ENCODE assay signal across 8 mouse cellular contexts in genomic region chr4:53825821-53826605, GRCm38 (mm10). TPM values are rescaled to one million over a fixed set of nuclear protein-coding genes. Genes with fewer than 3 reads are reported as not detected.
DNase-seq lines count a peak whose midpoint lies in the region; ATAC-seq and TF ChIP-seq lines count a peak whose summit lies in the region.

TSS of gene Tmem38b (plus strand) at chr4:53826045.

- H3K9me3 ChIP-seq in heart, embryonic 11.5 days (replicated peaks; ENCODE audit: control insufficient read depth, low read length) = no peaks in the 10 kb centered on the region
- H3K9me3 ChIP-seq in kidney, embryonic 16.5 days (ENCODE audit: low read length) = no peaks in the 10 kb centered on the region
- H3K9me3 ChIP-seq in liver, embryonic 13.5 days (replicated peaks) = no peaks in the 10 kb centered on the region
- H3K9me3 ChIP-seq in stomach, embryonic 14.5 days (ENCODE audit: control insufficient read depth, low read depth, low read length) = no peaks in the 10 kb centered on the region

- no peaks in the 10 kb centered on the region for H3K27me3 ChIP-seq in C2C12 (ENCODE audit: control insufficient read depth, insufficient read depth, insufficient read length)
- H3K27me3 ChIP-seq in heart, embryonic 11.5 days (ENCODE audit: control insufficient read depth, insufficient read depth, low read length) = no peaks in the 10 kb centered on the region
- no peaks in the 10 kb centered on the region for H3K27me3 ChIP-seq in kidney, embryonic 16.5 days (ENCODE audit: insufficient read depth, low read length)
- H3K27me3 ChIP-seq in liver, embryonic 13.5 days = no peaks in the 10 kb centered on the region
- no peaks in the 10 kb centered on the region for H3K27me3 ChIP-seq in stomach, embryonic 14.5 days (ENCODE audit: control insufficient read depth, insufficient read depth, low read length)

- peak within 1 kb of the TSS; percentile 82 for H3K4me2 ChIP-seq in heart, embryonic 11.5 days
- peak within 1 kb of the TSS; percentile 85 for H3K4me2 ChIP-seq in kidney, embryonic 16.5 days (replicated peaks; ENCODE audit: low read depth, low read length)
- peak within 1 kb of the TSS; percentile 94 for H3K4me2 ChIP-seq in liver, embryonic 13.5 days
- peak within 1 kb of the TSS; percentile 71 for H3K4me2 ChIP-seq in stomach, embryonic 14.5 days (replicated peaks; ENCODE audit: low read depth, low read length)

- no peak within 1 kb of the TSS for H3K27ac ChIP-seq in embryonic fibroblast, embryonic 13.5 days (ENCODE audit: insufficient read depth, low read length)
- no peak within 1 kb of the TSS for H3K27ac ChIP-seq in heart, embryonic 11.5 days (ENCODE audit: low read depth, low read length)
- H3K27ac ChIP-seq in kidney, embryonic 16.5 days (ENCODE audit: low read length) = peak within 1 kb of the TSS; percentile 43; the same call in 1 of the 2 replicates
- peak within 1 kb of the TSS; percentile 39; the same call in 1 of the 2 replicates for H3K27ac ChIP-seq in liver, embryonic 13.5 days
- no peak within 1 kb of the TSS for H3K27ac ChIP-seq in stomach, embryonic 14.5 days (ENCODE audit: low read length)

- H3K4me1 ChIP-seq in embryonic fibroblast, embryonic 13.5 days (ENCODE audit: control insufficient read depth, insufficient read depth, low read length) = no peaks in the 10 kb centered on the region; the same call in 1 of the 2 replicates
- H3K4me1 ChIP-seq in heart, embryonic 11.5 days (ENCODE audit: control insufficient read depth, insufficient read depth, low read length) = no peaks in the 10 kb centered on the region
- H3K4me1 ChIP-seq in kidney, embryonic 16.5 days (ENCODE audit: insufficient read depth, low read length) = peaks cover 10% of the 10 kb centered on the region
- H3K4me1 ChIP-seq in liver, embryonic 13.5 days (replicated peaks) = peaks cover 16% of the 10 kb centered on the region
- peaks cover 5% of the 10 kb centered on the region; the same call in 1 of the 2 replicates for H3K4me1 ChIP-seq in stomach, embryonic 14.5 days (ENCODE audit: control insufficient read depth, insufficient read depth, low read length)

- no peaks in the 10 kb centered on the region for H3K79me3 ChIP-seq in C2C12 (ENCODE audit: low read depth)

- WGBS in heart, embryonic 11.5 days (ENCODE audit: insufficient replicate concordance) = under 1% methylated on average over 55 of the region's 55 CpGs
- WGBS in kidney, embryonic 16.5 days = under 1% methylated on average over 47 of the region's 55 CpGs
- 1% methylated on average over 55 of the region's 55 CpGs for WGBS in liver, embryonic 13.5 days (ENCODE audit: insufficient replicate concordance)
- WGBS in stomach, embryonic 14.5 days = under 1% methylated on average over 55 of the region's 55 CpGs

- H3K9ac ChIP-seq in heart, embryonic 11.5 days (ENCODE audit: low read depth, low read length) = peak within 1 kb of the TSS; percentile 75
- peak within 1 kb of the TSS; percentile 83 for H3K9ac ChIP-seq in kidney, embryonic 16.5 days (replicated peaks; ENCODE audit: low read length)
- peak within 1 kb of the TSS; percentile 78 for H3K9ac ChIP-seq in liver, embryonic 13.5 days
- peak within 1 kb of the TSS; percentile 58 for H3K9ac ChIP-seq in stomach, embryonic 14.5 days (replicated peaks; ENCODE audit: low read depth, low read length)

- H3K79me2 ChIP-seq in C2C12 (ENCODE audit: control insufficient read depth, insufficient read depth) = no peaks in the 10 kb centered on the region

- peak; percentile 90 for ATAC-seq in heart, embryonic 11.5 days (replicated peaks; ENCODE audit: insufficient number of reproducible peaks, low FRiP score, low TSS enrichment)
- ATAC-seq in kidney, embryonic 16.5 days (ENCODE audit: low FRiP score, low TSS enrichment) = peak; percentile 94
- ATAC-seq in liver, embryonic 13.5 days (ENCODE audit: low read depth) = peak; percentile 89
- peak; percentile 87 for ATAC-seq in stomach, embryonic 14.5 days (ENCODE audit: insufficient number of reproducible peaks, insufficient read depth, low FRiP score, low read depth)

- peak; percentile 57 for TF ChIP-seq POLR2A in embryonic fibroblast, embryonic 13.5 days (IDR thresholded peaks at IDR 0.05; ENCODE audit: low read depth, low read length)

- DNase-seq in brain, adult 2 months (ENCODE audit: low read depth, low spot score) = peak; percentile 80
- peak; percentile 38 for DNase-seq in liver, embryonic 13.5 days
- peak; percentile 53 to 72 for DNase-seq in natural killer cell, adult 2 months (ENCODE audit: low spot score in 2 of 2)

- H3K4me3 ChIP-seq in C2C12 (ENCODE audit: insufficient read depth, poor library complexity, severe bottlenecking) = peak within 1 kb of the TSS; percentile 69
- H3K4me3 ChIP-seq in embryonic fibroblast, embryonic 13.5 days (ENCODE audit: insufficient read depth, low read length) = peak within 1 kb of the TSS; percentile 72
- peak within 1 kb of the TSS; percentile 85 for H3K4me3 ChIP-seq in heart, embryonic 11.5 days (ENCODE audit: low read depth, low read length)
- peak within 1 kb of the TSS; percentile 96 for H3K4me3 ChIP-seq in kidney, embryonic 16.5 days (ENCODE audit: low read length)
- peak within 1 kb of the TSS; percentile 79 for H3K4me3 ChIP-seq in liver, embryonic 13.5 days (replicated peaks)
- peak within 1 kb of the TSS; percentile 88 for H3K4me3 ChIP-seq in stomach, embryonic 14.5 days (ENCODE audit: low read depth, low read length)

- peak within 1 kb of the TSS; percentile 90 for H3ac ChIP-seq in C2C12 (ENCODE audit: control insufficient read depth, insufficient read length, low read depth)

- TF ChIP-seq CTCF in C2C12 (IDR thresholded peaks at IDR 0.05; ENCODE audit: control insufficient read depth, insufficient read depth, insufficient read length) = no peak
- TF ChIP-seq CTCF in embryonic fibroblast, embryonic 13.5 days (IDR thresholded peaks at IDR 0.05; ENCODE audit: borderline replicate concordance, insufficient read depth, low read length) = no peak

- no peaks in the 10 kb centered on the region for H3K36me3 ChIP-seq in C2C12 (ENCODE audit: control insufficient read depth, insufficient read depth)
- H3K36me3 ChIP-seq in heart, embryonic 11.5 days (ENCODE audit: control insufficient read depth, insufficient read depth, low read length) = no peaks in the 10 kb centered on the region
- no peaks in the 10 kb centered on the region for H3K36me3 ChIP-seq in kidney, embryonic 16.5 days (ENCODE audit: insufficient read depth, low read length)
- H3K36me3 ChIP-seq in liver, embryonic 13.5 days = no peaks in the 10 kb centered on the region
- no peaks in the 10 kb centered on the region for H3K36me3 ChIP-seq in stomach, embryonic 14.5 days (ENCODE audit: control insufficient read depth, insufficient read depth, low read length)

TF ChIP-seq in C2C12, 6 proteins besides CTCF, POLR2A, EP300 and RAD21:
- TF ChIP-seq USF1 (IDR thresholded peaks at IDR 0.05; ENCODE audit: low read depth) (peak; percentile 41), FOSL1 (IDR thresholded peaks at IDR 0.05; ENCODE audit: insufficient read depth, low read length, poor library complexity, severe bottlenecking) (no peak)

RNA-seq across cellular contexts. Expression of gene Tmem38b, which starts in this region (rescaled TPM):
- 5.6 TPM for polyA plus RNA-seq in C2C12 (2012; fragmentation: generic; extraction: Trizol)
- 11.8 and 15.6 TPM in 2 replicates for polyA plus RNA-seq in embryonic fibroblast, embryonic 13.5 days (2011; ENCODE audit: insufficient read length, low read depth, missing spikeins)
- 13.3 and 14.4 TPM in 2 replicates for polyA plus RNA-seq in heart, embryonic 11.5 days (2014; fragmentation: Nextera tagmentation; extraction: Ambion mirVana)
- polyA plus RNA-seq in kidney, embryonic 16.5 days (2015; fragmentation: Nextera tagmentation; extraction: Ambion mirVana) = 7.4 and 9.1 TPM in 2 replicates
- polyA plus RNA-seq in liver, embryonic 13.5 days (2015; fragmentation: Nextera tagmentation; extraction: Ambion mirVana) = 3.5 and 4.3 TPM in 2 replicates
- 8.6 and 9.1 TPM in 2 replicates for polyA plus RNA-seq in stomach, embryonic 14.5 days (2014; fragmentation: Nextera tagmentation; extraction: Ambion mirVana)

Comparison
In these comparisons a context has a peak if more than half of its experiments do, and no peak if none do; other contexts are left out.
1. H3K27ac ChIP-seq: peak in kidney, embryonic 16.5 days (single experiment) and liver, embryonic 13.5 days (single experiment); none in embryonic fibroblast, embryonic 13.5 days (single experiment), heart, embryonic 11.5 days (single experiment) and stomach, embryonic 14.5 days (single experiment).
2. Peak in every context shown above with its lines, with median percentiles within 50 percentile points of each other: H3K4me3 ChIP-seq, DNase-seq, ATAC-seq, H3K4me2 ChIP-seq and H3K9ac ChIP-seq.